Mouse (Mus musculus): Measurements from ENCODE around the gene Mfng.
A peak's percentile ranks its signal among the peaks of the same experiment; 100 is the strongest.

Mfng gene

DNA sequence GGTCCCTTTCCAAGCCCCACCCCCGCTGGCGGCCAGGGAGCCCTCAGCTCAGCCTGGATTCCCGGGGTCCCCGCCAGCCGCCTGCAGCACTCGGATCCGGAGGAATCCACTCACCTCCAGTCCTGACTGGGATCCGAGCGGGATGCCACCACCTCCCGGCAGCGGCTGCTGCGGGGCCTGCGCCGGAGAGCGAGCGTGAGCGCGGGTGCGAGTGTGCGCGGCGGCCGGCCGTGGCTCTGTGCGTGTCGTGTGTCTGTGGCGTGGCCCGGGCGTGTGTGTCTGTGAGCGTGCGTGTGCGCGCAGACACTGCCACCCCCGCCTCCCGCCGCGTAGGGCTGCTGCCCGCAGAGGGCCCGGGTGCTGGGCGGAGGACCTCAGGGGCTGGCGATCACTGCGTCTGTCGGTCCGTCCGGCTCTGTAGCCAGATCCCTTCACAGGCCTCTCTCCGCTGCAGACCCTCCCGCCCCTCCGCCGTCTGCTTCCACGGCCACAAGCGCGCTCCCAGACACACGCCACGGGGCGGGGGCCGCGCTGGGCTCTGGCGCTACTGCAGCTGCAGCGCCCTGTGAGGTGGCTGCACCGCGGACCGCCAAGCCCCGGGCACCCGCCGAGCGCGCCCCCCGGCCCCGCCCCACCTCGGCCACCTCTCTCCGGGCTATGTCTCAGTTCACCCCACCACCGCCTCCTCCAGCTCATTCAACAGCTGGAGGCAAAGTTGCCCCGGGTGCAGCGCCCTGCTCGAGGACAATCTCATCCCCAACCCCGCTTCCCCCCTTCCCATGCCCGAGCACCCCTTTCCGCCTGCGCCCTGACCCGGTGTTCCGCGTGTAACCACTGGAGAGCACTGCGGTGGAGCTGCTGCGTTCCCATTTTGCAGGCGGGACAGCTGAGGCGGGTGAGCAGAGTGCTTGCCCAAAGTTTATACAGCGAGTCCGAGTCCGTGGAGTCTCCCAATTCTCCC lies 54.7 kb downstream of the Mfng start, which contains the start of gene Elfn2:
Gene Elfn2 (minus strand): TSS at position 482 of the 961 bp plus-strand sequence.
- DNase-seq (ENCODE audit: extremely low read depth, insufficient read length, low spot score), result no peak

DNA sequence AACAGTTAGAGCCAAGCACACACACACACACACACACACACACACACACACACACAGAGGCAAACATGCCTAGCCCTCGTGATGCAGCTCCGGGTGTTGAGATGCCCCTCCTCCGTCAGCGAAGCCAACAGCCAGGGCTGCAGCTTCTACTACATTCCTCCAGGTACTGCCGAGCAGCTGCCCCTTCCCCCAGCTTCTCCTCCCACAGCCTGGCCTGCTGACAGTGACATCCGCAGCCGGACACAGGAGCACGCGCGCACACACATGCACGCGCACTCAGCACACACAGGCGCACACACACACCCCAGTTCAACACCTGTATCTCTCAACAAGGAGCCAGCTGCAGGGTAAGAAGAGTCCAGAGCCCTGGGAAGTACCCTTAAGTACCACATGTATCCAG lies 56.3 kb downstream of the Mfng start:
- DNase-seq (ENCODE audit: extremely low read depth, insufficient read length, low spot score), result no peak

DNA sequence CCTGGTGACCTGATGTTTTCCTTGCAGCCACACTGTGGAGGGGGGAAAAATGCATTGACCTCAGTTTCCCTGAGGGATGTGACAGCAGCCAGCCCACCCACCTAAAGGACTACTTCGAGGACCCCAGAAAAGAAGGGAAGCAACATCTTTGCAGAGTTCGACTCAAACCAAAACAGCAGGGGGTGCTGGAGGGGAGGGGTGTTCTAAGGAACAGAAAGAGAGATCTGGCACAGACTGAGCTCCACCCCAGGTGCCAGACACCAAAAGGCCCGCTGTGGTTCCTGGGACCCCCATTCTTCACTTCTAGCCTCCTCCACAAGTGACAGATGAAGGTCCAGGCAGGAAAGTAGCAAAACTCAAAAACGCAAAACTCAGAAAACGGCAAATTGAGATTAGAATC lies 57.4 kb downstream of the Mfng start:
- DNase-seq (ENCODE audit: extremely low read depth, insufficient read length, low spot score), result no peak

DNA sequence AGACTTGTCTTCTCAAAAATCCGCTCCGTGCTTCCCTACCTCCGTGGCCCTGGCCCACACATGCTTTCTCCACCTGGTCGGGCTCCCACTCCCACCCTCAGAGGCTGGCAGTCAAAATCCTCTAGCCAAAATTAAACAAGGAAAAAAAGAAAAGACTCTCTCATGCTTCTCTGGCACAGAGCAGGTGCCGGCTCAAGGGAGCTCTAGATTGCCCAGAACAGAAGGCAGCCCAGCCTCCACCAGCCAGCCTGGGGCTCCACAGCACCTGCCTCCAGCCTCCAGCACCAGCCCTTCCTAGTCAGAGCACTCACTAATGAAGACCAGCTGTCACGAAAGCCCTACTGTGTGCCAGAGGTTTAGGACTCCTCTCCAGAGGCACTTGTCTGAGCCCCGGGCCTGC lies 59.5 kb downstream of the Mfng start:
- no peak for DNase-seq (ENCODE audit: extremely low read depth, insufficient read length, low spot score)

DNA sequence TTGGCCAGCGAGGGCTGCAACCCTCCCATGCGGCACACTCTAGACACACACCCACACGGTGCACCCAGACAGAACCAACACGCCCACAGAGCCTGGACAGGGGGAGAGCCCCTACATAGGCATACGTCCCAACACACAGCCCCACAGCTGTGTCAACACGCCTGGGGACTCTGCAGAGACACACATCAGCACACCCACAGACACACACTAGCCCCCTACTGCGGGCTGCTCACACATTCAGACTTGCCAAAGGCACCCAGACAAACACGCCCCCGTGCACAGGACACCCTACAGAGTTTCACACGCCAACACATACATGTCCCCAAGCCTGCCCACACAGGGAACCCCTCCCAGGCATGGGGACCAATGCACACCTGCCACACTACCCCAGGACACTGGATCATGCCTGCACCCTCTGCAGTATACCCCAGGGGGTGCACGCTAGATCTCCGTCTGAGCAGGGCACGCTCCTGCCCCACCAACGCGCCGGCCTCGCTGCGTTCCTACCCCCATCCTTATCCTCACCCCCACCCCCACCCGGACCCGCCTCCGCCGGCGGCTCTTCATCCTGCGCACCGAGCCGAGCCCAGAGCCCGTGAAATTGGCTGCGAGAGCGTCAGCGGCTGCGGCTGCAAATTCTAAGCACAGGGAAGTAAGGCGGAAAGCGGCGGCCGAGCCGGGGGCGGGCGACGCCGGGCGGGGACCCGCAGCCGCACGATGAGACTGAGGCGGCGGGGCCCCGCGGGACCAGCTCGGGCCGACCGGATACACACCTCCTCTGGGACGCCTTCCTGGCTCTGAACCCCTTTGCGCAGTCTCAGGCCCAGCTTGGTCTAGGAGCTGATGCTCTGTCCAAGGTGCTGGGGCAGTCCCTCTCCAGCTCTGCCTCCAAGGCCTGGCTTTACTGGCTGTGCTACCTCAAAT lies 60.7 kb downstream of the Mfng start:
- DNase-seq (ENCODE audit: extremely low read depth, insufficient read length, low spot score), result no peak

DNA sequence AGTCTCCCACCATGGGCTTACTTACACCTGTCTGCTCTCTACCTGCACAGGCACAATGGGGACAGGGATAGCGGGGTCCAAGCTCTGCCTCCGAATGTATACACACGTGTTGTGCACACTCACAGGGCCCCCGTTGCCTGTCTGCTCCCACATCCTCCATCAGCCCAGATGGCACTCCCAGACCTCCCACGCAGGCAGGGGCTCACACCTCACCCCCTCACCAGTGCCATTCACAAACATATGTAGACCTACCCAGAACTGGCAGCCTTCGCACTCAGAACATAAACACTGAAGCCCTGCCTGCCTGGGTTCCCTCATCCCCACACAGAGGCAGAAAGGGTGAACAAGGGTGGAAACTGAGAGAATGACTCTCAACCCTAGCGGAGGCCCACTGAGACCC lies 61.3 kb downstream of the Mfng start:
- no peak for DNase-seq (ENCODE audit: extremely low read depth, insufficient read length, low spot score)

DNA sequence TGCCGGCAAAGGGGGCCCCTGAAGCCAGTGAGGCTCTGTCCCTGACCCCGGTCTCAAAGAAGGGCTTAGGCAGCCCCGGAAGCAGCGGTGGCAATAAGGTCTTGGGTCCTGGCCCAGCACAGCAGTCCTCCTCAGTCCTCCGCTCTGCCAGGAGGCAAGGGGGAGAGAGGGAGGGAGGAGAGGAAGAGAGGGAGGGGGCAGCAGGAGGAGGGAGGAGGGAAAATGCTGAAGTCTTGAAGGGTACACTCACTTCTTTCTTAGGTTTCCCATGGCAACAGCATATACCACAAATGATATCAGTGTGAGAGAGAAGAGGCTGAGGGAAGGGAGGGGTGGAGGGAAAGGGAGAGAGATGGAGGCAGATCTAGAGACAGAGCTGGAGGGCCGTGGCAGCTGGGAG lies 62.6 kb downstream of the Mfng start:
- no peak for DNase-seq (ENCODE audit: extremely low read depth, insufficient read length, low spot score)

DNA sequence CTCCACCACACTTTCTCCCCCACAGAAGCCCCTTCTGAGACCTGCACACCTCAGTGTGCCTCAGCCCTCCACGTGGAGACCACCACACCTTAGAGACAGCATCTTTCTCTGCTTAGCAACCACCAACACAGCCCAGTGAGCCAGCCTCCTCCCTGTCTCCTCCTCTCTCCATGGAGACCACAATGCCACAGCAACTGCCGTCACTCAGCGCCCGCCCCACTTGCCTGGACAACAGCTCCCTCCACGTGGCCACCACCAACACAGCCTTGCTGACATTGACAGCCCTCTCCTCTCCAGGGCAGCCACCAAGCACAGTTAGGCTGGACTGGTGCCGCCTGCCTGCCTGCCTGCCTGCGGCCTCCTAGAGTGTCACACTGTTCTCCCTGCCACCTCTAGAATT lies 63.5 kb downstream of the Mfng start:
- DNase-seq (ENCODE audit: extremely low read depth, insufficient read length, low spot score), result no peak

DNA sequence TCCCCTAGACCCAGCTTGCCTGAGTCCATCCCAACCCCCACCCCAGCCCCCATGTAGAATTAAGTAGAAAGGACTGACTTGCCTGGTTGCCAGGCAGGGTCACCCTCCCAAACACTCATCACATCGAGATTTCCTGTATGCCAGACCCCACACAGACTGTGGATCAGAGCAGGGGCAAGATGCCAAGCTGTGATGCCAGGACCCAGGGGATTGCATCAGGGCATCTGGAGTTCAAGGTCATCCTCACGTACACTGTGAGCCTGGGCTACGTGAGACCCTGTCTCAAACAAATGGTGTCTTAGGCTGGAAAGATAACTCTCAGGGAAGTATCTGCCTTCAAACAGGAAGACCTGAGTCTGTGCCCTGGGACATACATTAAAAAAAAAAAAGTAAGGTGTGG lies 66.6 kb downstream of the Mfng start:
- peak; percentile 39 for DNase-seq (ENCODE audit: extremely low read depth, insufficient read length, low spot score)

All from 3134 (cell line).